Mouse (Mus musculus) adrenal gland, postnatal 36 days (tissue): ENCODE results near the gene Cryz. TPM values are rescaled to one million over a fixed set of nuclear protein-coding genes. Genes with fewer than 3 reads are reported as not detected.

Experiments used
- DNase-seq, 2 experiments: peaks; one replicate each; pipeline ENCODE4 v3.0.0; 2021; ENCODE audit warnings: mixed read lengths in 1 of 2
- total RNA-seq, 2 experiments: library from RNA; stranded (reverse); gene quantifications; 2 replicates each; pipeline ENCODE4 v1.2.3; 2021

Cryz gene
- total RNA-seq, 2 experiments from 2014 or later = 18.3 to 20.4 TPM

- no peak for DNase-seq
These were observed 74.5 kb downstream of the Cryz start for GRCm38 (mm10) chr3:154671013-154671412.

Other genes starting within 250 kb of the Cryz start
- gene Tyw3, start 393 bp downstream of the Cryz start, total RNA-seq = 1 to 10 TPM; 3.1 to 4.5 TPM
- gene Erich3, start 67.1 kb downstream of the Cryz start, total RNA-seq = under 1 TPM; 0.13 to 0.36 TPM